Mouse (Mus musculus) frontal cortex, adult 2 months (tissue): ENCODE measurements around the gene Zbtb16. TPM values are rescaled to one million over a fixed set of nuclear protein-coding genes. Genes with fewer than 3 reads are reported as not detected.

Experiments
- DNase-seq, 2 experiments: peaks; one replicate each; pipeline ENCODE4 v3.0.0; 2022; ENCODE audit warnings: low spot score in 1 of 2; ENCODE audit errors: extremely low spot score in 1 of 2
- polyA plus RNA-seq: library from polyadenylated mRNA; depleted of rRNA; stranded (reverse); fragments of >200 nt; gene quantifications from 2 replicates; pipeline ENCODE4 v1.2.3, GENCODE M21; 2012

Gene Zbtb16
- polyA plus RNA-seq, 1 experiment, result 16.1 TPM

DNA sequence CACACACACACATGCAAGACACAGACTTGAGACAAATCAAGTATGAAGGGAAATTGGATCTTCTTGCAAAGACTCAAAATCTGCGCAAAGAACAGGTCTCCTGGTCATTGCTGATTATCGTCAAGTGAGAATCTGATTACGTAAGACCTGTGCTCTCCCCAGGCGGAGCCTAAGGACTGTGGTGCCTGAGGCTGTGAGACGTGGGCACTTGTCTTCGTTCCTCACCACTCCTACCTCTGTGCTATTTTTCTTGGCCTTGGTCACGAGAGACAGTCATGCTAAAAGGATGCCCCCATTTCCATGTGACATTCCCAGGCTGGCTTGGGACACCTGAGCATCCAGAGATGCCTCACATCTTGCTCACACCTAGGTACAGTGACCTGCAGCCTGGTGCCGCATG is 30.2 kb downstream of the Zbtb16 start:
- DNase-seq, result peak in 1 of 2 experiments; percentile 44

DNA sequence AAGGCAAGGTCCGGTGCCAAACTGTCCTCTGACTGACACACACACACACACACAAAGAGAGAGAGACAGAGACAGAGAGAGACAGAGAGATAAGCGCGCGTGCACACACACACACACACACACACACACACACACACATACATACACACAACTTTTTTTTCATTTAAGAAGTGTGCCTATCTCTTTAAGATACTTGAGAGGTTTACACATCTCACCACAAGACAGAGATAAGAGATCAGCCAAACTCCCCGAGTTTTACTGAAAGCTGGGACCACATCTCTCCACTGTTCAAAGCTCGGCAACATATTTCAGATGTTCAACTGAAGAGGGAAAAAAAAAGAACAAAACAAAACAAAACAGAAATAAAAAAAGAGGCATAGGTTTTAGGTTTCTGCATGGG is 31.5 kb downstream of the Zbtb16 start:
- DNase-seq, result no peak

DNA sequence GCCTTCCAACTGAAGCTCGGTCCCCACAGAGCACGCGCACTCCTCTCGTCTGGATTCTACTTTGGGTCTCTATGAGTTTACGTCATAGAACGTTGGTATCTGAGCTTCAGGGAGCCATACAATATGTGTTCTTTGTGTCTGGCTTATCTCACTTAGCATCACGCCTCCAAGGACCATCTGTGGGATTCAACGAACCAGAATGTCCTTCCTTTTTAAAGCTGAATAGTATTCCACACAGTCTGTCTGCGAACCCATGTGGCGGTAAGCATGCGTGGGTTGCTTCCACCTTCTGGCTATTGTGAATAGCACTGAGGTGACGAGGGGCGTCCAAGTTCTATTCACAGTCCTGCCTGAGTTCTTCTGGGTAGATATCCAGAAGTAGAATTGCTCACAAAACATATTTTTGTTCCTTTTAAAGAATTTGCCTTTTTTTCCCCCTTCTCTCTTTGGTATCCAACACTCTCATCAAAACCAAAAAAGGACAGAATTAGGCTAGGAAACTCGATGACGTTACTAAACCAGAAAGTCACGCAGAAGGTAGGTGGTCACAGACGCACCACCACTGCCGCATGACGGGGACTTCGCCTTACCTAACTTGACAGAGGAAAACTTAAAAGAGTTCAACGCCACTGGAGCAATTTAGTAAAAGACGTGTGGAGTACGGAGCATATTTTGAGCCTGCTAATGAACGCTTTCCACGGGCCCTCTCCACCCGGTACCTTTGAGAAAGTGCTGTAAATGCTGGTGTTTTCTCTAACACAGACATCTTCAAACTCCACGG is 32.4 kb downstream of the Zbtb16 start:
- DNase-seq, result peak; percentile 73 to 79

DNA sequence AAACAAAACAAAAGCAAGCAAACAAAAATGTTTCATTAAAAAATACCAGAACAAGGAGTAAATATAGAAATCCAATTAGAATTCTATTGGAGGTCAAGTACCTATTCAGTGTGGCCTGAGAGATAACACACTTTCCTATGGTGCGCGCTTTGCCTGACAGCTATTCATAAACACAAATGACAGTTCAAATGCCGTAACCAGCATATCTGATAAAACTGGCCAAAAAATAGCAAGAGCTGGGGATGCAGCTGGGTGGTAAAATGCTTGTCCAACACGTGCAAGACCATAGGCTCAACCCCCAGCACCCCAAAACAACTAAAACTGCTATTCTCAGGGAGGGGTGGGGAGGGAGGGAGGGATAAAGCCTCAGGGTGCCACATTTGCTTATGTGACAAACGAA is 33.6 kb downstream of the Zbtb16 start:
- DNase-seq, result no peak

DNA sequence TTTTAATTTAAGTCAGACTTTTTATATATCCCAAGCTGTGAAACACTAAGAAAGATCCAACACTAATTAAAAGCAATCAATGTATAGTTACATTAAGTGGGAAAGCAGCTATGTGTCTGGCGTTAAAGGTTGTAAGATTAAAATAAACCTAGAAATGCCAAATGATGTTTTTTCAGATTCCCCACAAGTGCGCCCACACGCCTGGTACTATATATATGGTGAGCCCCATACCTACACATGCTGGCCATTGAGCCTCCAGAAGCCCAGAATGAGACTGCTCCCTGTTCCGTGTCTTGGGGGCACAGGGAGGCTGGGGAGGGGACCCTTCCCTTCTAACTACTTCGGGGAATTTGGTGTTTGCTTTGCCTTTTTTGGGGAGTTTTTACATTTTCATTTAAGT is 34.7 kb downstream of the Zbtb16 start:
- DNase-seq, result peak; percentile 38 to 48

DNA sequence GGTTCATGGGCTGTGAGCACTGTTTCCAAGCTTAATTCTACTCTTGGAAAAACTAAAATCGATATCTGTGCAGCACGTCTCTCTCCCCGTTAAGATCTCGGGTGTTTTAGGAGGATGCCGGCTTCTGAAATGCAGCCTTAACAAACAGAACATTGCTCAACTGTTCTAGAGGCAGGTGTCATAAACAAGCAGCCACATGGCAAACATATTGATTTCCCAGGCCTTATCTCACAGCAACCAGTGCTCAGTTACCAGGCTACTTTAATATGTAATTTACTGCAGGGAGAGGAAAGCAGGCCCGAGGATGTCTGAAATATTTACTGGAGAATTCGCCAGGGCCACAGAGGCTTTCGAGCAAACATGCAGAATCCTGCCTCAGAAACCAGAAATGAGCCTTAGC is 35.4 kb downstream of the Zbtb16 start:
- no peak for DNase-seq

DNA sequence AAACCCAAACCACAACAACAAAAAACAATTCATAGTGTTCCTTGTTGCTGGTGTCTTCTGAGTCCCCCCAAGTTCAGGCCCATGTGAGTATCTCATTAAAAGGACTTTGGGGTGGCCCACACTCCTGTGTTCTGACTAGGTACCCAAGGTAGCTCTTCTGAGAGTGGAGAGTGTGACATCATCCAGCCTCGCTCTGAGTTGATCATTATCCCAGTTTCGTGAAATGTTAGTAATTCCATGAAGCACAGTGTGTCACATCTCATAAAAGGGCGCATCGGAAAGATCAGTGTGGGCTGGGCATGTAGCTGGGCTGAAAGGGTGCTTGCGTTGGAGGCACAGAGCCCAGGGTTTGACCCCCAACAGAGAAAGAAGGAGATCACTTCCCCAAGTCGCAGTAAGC is 38.0 kb downstream of the Zbtb16 start:
- no peak for DNase-seq

DNA sequence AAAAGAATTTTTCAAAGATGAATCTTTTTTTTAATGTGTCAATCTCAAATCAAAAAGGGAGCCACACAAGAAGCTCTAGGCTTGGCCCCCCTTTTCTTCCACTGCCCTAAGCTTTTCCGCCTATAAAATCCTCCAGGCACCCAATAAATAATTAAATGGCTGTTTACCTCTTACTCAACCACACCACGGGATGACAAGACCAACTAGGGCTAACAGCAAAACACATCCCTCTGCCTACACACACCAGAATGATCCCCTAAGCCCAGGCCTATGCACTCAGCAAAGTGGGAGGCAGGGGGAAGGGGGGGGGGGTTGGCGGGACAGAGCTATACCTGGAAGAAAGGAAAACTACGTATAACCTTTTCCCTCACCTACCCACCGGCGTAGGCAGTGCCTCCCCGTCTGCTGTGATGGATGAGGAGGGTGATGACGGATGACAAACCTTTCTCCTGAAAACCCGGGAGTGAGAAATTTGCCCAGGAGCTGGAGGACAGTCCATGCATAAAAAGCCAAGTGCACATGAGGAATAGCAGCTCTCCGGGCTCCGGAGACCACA is 39.7 kb downstream of the Zbtb16 start:
- DNase-seq, result no peak

DNA sequence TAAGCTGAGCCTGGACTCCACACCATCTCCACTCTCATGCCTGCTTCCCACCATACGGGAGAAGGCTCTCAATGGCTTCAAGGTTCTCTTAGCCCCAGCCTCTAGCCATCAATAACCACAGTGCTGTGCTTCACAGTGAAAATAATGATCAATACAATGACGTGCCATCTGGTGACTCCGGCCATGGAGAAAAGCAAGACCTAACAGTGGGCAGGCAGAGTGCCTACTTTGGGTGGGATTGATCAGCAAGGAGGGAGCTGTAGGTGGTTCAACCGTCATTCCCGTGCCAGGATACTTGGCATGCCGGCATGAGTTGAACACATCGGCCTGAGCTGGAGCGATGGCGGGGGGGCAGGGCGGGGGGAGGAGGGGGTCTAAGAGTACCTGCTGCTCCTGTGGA is 40.3 kb downstream of the Zbtb16 start:
- no peak for DNase-seq

DNA sequence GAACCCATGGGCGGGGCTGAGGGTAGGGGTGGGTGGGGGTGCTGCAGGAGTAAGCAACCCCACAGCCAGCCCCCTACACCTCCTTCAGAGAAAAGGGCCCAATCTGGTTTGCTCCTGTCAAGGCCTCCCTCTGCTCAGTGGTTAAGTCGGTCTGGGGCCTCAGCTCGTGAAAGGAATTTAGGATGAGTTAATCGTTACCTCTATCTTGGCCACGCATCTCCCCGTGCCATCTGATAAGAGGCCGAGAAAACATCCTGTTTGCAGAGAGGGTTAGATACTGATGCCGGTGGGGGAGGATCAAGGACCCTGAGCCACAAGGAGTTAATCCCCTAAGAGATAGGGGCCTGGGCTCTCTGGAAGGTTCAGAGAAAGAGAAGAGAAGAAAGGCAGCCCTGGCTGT is 40.9 kb downstream of the Zbtb16 start:
- no peak for DNase-seq

DNA sequence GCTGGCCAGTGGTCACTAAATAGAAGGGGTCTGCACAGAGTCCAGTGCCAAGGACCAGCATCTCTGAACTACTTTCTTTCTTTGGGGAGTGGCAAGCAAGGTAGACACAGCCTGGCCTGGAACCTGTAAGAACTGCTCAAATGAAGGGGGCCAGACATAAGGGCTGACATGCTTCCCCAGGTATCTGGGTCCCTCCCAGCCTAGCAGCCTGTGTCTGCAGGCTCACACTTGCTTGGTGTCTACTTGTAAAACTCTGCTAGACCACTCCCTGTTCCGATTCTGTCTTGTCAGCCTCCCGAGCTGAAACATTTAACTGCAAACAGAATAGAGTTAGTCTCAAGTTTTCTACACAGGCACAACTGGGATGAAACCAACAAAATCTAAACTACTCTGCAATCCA is 41.6 kb downstream of the Zbtb16 start:
- no peak for DNase-seq

DNA sequence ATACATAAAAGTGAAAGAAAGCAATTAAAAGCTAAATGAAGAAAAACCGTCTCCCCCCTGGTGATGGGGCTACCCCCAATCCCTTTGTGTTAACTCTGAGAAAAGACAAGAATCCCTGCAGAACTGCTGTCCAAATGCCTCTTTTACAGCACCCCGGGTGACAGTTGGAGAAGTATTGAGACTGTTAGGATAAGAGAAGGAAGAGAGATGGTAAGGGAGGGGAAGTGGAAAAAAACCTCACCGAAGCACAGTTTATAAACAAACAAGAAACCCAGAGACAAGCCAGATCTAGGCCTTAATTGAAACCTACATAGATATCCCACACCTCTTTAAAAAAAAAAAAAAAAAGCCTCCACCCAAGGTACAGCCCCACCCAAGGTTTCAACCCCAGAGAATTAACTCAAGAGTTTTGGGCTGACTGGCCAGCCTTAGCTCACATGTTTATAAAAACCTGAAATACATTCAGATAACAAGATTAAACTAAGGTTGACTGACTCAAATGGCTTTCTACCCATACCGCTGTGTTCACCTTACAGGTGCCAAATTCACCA is 42.3 kb downstream of the Zbtb16 start:
- no peak for DNase-seq

DNA sequence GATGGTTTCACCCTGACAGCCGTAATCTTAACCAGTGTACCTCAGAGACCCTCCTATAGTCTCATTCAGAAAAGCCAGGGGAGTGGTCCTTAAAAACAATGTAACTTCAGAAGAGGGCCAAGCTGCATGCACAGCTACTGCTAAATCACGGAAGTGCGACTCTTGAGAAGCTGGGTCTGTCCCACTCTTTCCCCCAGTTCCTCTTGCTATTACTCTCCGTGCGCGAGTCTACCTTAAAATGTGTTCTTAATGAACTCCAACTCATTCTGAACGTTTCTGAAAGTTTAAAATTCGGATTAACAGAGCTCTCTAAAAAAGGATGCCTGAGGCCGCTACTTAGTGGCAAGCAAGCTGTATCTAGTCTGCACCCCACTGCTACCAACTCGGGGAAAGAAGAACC is 45.4 kb downstream of the Zbtb16 start:
- DNase-seq, result no peak

DNA sequence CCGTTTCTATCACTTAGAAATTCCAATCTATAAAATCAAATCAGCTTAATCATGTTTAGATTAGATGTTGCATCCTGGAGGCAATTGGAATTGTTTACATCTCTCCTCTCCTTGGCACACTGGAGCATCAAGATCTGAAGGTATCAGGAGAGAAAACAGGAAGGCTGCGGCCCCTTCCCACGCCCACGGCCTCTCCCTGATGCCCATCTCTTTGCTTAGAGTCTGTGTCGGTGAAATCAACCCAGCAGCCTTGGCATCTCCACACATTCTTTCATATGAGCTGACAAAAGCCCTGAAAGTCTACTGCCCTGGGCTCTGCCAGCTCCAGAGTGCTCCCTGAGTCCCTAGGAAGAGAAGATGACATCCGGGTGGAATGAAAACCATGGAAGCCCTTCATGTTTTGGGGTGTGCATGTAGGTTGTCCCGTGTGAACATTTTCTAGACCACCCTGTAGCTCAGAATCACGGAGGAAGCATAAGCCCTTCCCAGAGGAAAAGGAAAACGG is 48.1 kb downstream of the Zbtb16 start:
- no peak for DNase-seq

DNA sequence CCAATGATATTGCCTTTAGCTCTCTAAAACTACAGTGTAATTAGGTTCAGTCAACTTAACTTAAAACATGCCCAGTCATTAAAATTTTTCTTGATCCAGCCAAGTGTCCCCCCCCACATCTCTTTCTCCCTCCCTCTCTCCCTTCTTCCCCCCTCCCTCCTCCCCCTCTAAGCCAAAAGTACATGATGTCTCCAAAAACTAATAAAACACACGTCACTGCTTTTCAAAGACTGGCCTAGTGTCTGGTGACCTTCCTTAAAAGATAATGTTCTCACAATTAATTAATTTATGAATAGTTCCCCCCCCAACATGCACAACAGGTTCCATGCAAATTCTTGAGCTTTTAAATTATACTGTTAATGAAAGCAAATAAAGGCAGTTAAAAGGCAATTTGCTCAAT is 48.7 kb downstream of the Zbtb16 start:
- no peak for DNase-seq

DNA sequence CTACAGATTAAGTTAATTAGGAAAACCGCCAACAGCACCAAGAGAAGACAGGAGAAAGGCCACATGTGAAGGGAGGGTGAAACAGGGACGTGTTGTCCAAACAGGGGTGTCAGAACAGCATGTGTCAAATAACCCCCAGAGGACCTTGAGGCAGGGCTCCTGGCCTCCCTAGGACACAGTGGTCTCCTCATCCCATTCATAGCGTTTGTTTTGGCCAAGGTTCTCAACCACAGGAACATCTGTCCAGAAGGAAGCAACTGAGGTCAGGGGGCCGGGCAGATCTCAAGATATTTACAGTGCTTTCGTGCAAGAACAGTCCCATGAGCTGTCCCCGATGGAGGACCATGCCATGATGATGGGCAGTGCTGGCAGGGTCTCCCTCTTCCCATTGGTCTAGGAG is 49.2 kb downstream of the Zbtb16 start:
- no peak for DNase-seq

DNA sequence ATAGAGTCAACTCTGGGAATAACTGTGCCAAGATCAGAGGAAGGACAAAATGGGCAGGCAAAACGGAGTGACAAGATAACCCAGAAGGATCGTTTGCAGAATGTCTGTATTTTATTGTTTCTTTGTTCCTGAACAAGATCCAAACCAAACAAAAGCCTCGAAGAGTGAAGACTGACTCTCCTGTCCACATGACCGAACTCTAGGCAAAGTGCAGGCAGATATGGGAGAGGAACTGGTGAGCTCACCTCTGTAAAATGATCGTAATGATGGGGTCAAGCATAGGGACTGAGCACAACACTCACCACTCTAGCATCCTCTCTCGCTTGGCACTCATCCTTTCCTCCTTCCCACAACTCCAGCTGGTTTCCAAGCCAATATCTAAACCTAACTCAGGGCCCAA is 51.1 kb downstream of the Zbtb16 start:
- no peak for DNase-seq

DNA sequence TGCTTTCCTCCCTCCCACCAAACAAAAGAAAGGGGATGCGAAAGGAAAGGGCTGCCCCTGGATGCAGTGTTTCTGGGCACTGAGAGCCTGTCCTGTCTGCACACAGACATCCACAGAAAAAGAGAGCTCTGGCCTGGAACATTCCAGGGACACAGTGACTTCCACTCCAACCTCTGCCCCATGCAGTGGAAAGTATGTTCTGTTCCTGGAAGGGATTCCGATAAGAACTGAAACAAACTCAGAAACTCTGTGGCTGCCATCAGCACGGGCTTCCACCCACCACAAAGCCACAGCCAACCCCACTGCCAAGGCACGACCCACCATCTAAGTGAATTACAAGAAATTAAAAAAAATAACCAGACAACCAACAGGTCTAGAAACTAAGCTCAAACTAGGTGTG is 52.7 kb downstream of the Zbtb16 start:
- DNase-seq, result no peak

DNA sequence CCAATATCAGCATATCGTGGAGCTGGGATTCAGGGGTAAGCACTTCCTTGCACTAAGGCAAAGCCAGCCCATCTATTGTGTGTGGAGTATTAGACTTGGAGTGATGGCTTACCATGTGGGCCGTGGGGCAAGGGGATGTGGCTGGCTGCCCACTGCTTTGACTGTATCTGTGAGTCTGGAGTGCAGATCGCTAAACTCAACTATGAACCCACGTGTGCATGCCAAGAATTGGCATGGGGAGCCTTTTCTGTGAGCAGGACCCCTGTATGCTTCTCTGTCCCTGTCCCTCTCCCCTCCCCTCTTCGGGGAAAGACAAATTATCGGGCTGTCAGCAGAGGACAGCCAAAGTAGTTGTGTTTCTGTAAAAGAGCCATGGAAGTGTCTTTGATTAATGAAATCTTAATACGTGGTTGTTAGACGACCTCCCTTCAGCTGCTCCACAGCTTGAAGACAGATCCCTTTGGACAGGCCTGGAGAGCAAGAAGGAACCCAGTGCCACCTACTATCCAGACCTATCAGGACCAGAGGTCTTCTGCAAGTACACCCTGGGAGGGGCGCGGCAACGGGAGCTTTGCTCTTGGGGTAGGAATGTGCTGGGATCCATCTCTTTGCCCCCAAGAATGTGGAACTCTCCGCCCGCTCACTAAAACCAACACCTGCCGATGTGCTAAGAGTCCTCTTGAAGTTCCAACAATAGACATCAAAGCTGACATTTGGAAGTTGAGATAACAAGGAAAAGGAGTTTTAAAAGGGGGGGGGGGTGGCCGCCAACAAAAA is 53.5 kb downstream of the Zbtb16 start:
- no peak for DNase-seq

DNA sequence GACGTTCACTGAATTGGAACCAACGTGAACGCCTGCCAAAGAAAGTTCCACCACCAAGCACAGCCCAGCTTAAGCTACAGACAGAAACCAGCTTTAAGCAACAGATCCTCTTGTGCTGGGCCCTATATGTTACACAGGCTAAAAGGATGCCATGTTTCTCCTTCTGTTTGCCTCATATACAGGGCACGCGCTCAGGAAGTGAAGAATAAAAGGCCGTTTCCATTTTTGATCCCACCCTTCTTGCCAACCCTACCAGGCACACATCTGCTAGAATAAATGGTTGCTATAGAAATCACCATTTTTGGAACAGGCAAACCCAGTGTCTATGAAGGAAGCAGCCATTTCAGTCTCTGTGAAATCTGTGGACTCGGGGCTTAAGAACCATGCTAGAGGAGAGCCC is 59.8 kb downstream of the Zbtb16 start:
- peak; percentile 48 to 72 for DNase-seq

DNA sequence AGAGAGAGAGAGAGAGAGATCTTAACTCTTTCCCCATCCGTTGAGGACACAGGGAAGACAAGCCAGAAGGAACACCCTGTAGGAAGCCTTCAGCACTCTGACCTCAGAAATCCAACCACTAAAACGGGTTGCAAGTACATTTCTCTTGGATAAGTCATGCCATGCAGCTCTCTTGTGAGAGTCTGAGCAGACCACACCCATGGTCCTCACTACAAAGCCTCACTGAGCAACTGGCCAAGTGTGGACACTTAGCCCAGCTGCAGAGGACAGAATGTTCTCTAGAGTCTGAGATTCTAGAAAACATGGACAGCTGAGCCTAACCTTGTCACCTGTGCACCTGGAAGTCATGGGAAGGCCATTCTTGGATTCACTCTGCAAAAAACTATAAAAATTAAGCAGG is 60.5 kb downstream of the Zbtb16 start:
- no peak for DNase-seq
